ENCODE assay signal across 8 mouse cellular contexts in genomic region chr4:88872691-88873090, GRCm38 (mm10). TPM values are rescaled to one million over a fixed set of nuclear protein-coding genes. Genes with fewer than 3 reads are reported as not detected.
A peak's percentile ranks its signal among the peaks of the same experiment; 100 is the strongest.
DNase-seq lines count a peak whose midpoint lies in the region; ATAC-seq and TF ChIP-seq lines count a peak whose summit lies in the region.

No protein-coding gene starts in this region.

- no peak overlapping the region for H3K4me2 ChIP-seq in lung, embryonic 14.5 days
- H3K4me2 ChIP-seq in forebrain, embryonic 15.5 days (replicated peaks), result no peak overlapping the region

- WGBS in lung, adult 2 months, result 0% methylated on average over 2 of the region's 2 CpGs
- WGBS in lung, embryonic 14.5 days, result 0% methylated on average over 2 of the region's 2 CpGs
- WGBS in forebrain, embryonic 15.5 days, result 3% methylated on average over 2 of the region's 2 CpGs

- intact Hi-C loops in gastrocnemius, adult 2 months (cut with DNase I), result loop anchor here (1.0 kb wide), 1 partner anchor 257 kb away; no protein-coding TSS in a partner anchor
- intact Hi-C loops in gastrocnemius, postnatal 36 days (cut with DNase I), result loop anchor here (2.0 to 10.0 kb wide), 2 partner anchors 256 to 652 kb away; no protein-coding TSS in a partner anchor

- no peaks in the 10 kb centered on the region for H3K4me1 ChIP-seq in lung, adult 2 months (ENCODE audit: control insufficient read depth, insufficient read depth, low read length)
- H3K4me1 ChIP-seq in lung, embryonic 14.5 days (ENCODE audit: insufficient read depth), result no peaks in the 10 kb centered on the region
- peaks cover 9% of the 10 kb centered on the region; the same call in 1 of the 2 replicates for H3K4me1 ChIP-seq in forebrain, embryonic 15.5 days

- TF ChIP-seq CTCF in gastrocnemius, adult 2 months (IDR thresholded peaks at IDR 0.05), result peak; percentile 79
- TF ChIP-seq CTCF in lung, adult 2 months (IDR thresholded peaks at IDR 0.05; ENCODE audit: insufficient read depth, low read length), result peak; percentile 17; the same call in 1 of the 2 replicates
- peak; percentile 78 for TF ChIP-seq CTCF in lung, embryonic 14.5 days (IDR thresholded peaks at IDR 0.05; ENCODE audit: low read depth)

- H3K27me3 ChIP-seq in lung, embryonic 14.5 days (ENCODE audit: insufficient read depth, low read length), result no peaks in the 10 kb centered on the region
- 0 out of 2 replicates have a peak, but pooled peaks cover 5% of the 10 kb centered on the region for H3K27me3 ChIP-seq in forebrain, embryonic 15.5 days

- no peak for ATAC-seq in lung, embryonic 14.5 days (ENCODE audit: insufficient read depth)
- no peak for ATAC-seq in forebrain, embryonic 15.5 days (replicated peaks)

- no peak for DNase-seq in gastrocnemius, adult 2 months
- DNase-seq in gastrocnemius, postnatal 36 days, result no peak
- DNase-seq in lung, adult 2 months, result no peak
- no peak for DNase-seq in lung, adult 18-20 months
- DNase-seq in Muller cell, postnatal 12 days (ENCODE audit: inconsistent ontology term), result peak; percentile 20
- DNase-seq in lung, embryonic 14.5 days, result peak; percentile 86
- no peak for DNase-seq in spleen, postnatal 14 days (ENCODE audit: low spot score in 2 of 2)

- H3K36me3 ChIP-seq in lung, embryonic 14.5 days (ENCODE audit: insufficient read depth), result no peaks in the 10 kb centered on the region
- no peaks in the 10 kb centered on the region for H3K36me3 ChIP-seq in forebrain, embryonic 15.5 days

- TF ChIP-seq POLR2A in lung, adult 2 months (IDR thresholded peaks at IDR 0.05; ENCODE audit: borderline replicate concordance, extremely low read depth, low read depth, low read length), result no peak

- no peak overlapping the region for H3K4me3 ChIP-seq in gastrocnemius, adult 2 months
- H3K4me3 ChIP-seq in lung, adult 2 months (replicated peaks; ENCODE audit: extremely low read depth, low read depth, low read length), result no peak overlapping the region
- no peak overlapping the region for H3K4me3 ChIP-seq in lung, embryonic 14.5 days (ENCODE audit: low read depth, low read length)
- H3K4me3 ChIP-seq in forebrain, embryonic 15.5 days, result no peak overlapping the region

- H3K9ac ChIP-seq in lung, embryonic 14.5 days, result no peak overlapping the region
- no peak overlapping the region for H3K9ac ChIP-seq in forebrain, embryonic 15.5 days (replicated peaks)

- H3K9me3 ChIP-seq in lung, embryonic 14.5 days (ENCODE audit: low read depth, low read length), result no peaks in the 10 kb centered on the region
- no peaks in the 10 kb centered on the region for H3K9me3 ChIP-seq in forebrain, embryonic 15.5 days

- H3K27ac ChIP-seq in gastrocnemius, adult 2 months, result no peak overlapping the region
- H3K27ac ChIP-seq in lung, embryonic 14.5 days (ENCODE audit: low read depth), result no peak overlapping the region
- H3K27ac ChIP-seq in forebrain, embryonic 15.5 days (replicated peaks), result no peak overlapping the region

RNA-seq across cellular contexts. Expression of gene Ifne, which starts 7.3 kb away (rescaled TPM):
- not detected for total RNA-seq in gastrocnemius, adult 2 months (2021)
- total RNA-seq in gastrocnemius, postnatal 36 days (2021), result not detected
- polyA plus RNA-seq in lung, adult 2 months (2012; rRNA removed), result not detected in 2 replicates
- polyA plus RNA-seq in lung, embryonic 14.5 days (2014; fragmentation: Nextera tagmentation; extraction: Ambion mirVana), result not detected in 2 replicates
- polyA plus RNA-seq in forebrain, embryonic 15.5 days (2015; fragmentation: Nextera tagmentation; extraction: Ambion mirVana), result not detected in 2 replicates

RNA-seq across cellular contexts. Expression of gene Ifna1, which starts 22.8 kb away (rescaled TPM):
- not detected for total RNA-seq in gastrocnemius, adult 2 months (2021)
- not detected for total RNA-seq in gastrocnemius, postnatal 36 days (2021)
- polyA plus RNA-seq in lung, adult 2 months (2012; rRNA removed), result not detected in 2 replicates
- not detected in 2 replicates for polyA plus RNA-seq in lung, embryonic 14.5 days (2014; fragmentation: Nextera tagmentation; extraction: Ambion mirVana)
- not detected in 2 replicates for polyA plus RNA-seq in forebrain, embryonic 15.5 days (2015; fragmentation: Nextera tagmentation; extraction: Ambion mirVana)

RNA-seq across cellular contexts. Expression of gene Ifna4, which starts 31.0 kb away (rescaled TPM):
- total RNA-seq in gastrocnemius, adult 2 months (2021), result not detected
- not detected for total RNA-seq in gastrocnemius, postnatal 36 days (2021)
- not detected in 2 replicates for polyA plus RNA-seq in lung, adult 2 months (2012; rRNA removed)
- not detected in 2 replicates for polyA plus RNA-seq in lung, embryonic 14.5 days (2014; fragmentation: Nextera tagmentation; extraction: Ambion mirVana)
- not detected in 2 replicates for polyA plus RNA-seq in forebrain, embryonic 15.5 days (2015; fragmentation: Nextera tagmentation; extraction: Ambion mirVana)

RNA-seq across cellular contexts. Expression of gene Ifna5, which starts 37.4 kb away (rescaled TPM):
- not detected for total RNA-seq in gastrocnemius, adult 2 months (2021)
- total RNA-seq in gastrocnemius, postnatal 36 days (2021), result not detected
- polyA plus RNA-seq in lung, adult 2 months (2012; rRNA removed), result not detected in 2 replicates
- not detected in 2 replicates for polyA plus RNA-seq in lung, embryonic 14.5 days (2014; fragmentation: Nextera tagmentation; extraction: Ambion mirVana)
- polyA plus RNA-seq in forebrain, embryonic 15.5 days (2015; fragmentation: Nextera tagmentation; extraction: Ambion mirVana), result not detected in 2 replicates

RNA-seq across cellular contexts. Expression of gene Ifna6, which starts 45.5 kb away (rescaled TPM):
- not detected for total RNA-seq in gastrocnemius, adult 2 months (2021)
- total RNA-seq in gastrocnemius, postnatal 36 days (2021), result not detected
- polyA plus RNA-seq in lung, adult 2 months (2012; rRNA removed), result not detected in 2 replicates
- polyA plus RNA-seq in lung, embryonic 14.5 days (2014; fragmentation: Nextera tagmentation; extraction: Ambion mirVana), result not detected in 2 replicates
- polyA plus RNA-seq in forebrain, embryonic 15.5 days (2015; fragmentation: Nextera tagmentation; extraction: Ambion mirVana), result not detected in 2 replicates

Comparison
In these comparisons a context has a peak if more than half of its experiments do, and no peak if none do; other contexts are left out.
1. DNase-seq: peak in Muller cell, postnatal 12 days (single experiment) and lung, embryonic 14.5 days (single experiment); none in gastrocnemius, adult 2 months (single experiment), gastrocnemius, postnatal 36 days (0 of 2), lung, adult 2 months (single experiment), lung, adult 18-20 months (0 of 2) and spleen, postnatal 14 days (0 of 2).
2. CTCF ChIP-seq: peak in every context shown above with its lines; median percentile 79 in gastrocnemius, adult 2 months; 78 in lung, embryonic 14.5 days; 17 in lung, adult 2 months.